Mouse (Mus musculus) natural killer cell, adult 2 months (primary cell): ENCODE data around the gene Hist1h1a.
"Not testable (repeated sequence)": the region's sequence is repeated elsewhere in the genome, so short reads cannot be mapped to it uniquely, and the experiment has no call there.

Experiments
- DNase-seq, 2 experiments: peaks; one replicate each; pipeline ENCODE4 v3.0.0; 2022; ENCODE audit warnings: low spot score in 2 of 2

The Hist1h1a gene

DNA sequence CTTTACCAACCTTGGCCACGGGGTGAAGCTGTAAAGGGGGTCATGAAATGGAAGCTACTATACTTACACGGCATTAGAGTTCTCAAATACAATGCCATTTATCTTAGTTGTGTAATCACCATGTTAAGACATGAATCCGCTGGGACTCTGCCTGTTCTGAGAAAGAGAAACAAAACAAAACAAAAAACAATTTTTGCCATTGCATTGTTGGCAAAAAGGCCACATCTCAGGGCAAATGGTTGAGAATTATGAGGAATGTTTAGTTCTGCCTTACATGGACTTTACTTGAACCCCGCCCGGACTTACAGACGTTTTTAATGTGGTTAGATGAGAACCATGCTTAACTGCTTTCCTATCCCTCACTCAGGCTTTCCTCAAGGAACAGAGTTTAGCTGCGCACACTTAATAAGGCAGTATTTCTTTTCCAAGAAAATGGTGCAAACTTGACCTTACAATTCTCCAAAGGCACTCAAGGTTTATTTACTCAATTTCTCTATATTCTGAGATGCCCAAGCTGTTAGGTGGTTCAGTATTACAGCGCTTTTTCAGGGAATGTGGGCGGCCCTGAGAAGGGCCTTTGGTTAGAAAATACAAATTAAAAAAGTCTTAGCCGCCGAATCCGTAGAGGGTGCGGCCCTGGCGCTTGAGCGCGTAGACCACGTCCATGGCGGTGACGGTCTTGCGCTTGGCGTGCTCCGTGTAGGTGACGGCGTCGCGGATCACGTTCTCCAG, 3.1 kb upstream of the Hist1h1a start:
- peak in 1 of 2 experiments; percentile 37 for DNase-seq

DNA sequence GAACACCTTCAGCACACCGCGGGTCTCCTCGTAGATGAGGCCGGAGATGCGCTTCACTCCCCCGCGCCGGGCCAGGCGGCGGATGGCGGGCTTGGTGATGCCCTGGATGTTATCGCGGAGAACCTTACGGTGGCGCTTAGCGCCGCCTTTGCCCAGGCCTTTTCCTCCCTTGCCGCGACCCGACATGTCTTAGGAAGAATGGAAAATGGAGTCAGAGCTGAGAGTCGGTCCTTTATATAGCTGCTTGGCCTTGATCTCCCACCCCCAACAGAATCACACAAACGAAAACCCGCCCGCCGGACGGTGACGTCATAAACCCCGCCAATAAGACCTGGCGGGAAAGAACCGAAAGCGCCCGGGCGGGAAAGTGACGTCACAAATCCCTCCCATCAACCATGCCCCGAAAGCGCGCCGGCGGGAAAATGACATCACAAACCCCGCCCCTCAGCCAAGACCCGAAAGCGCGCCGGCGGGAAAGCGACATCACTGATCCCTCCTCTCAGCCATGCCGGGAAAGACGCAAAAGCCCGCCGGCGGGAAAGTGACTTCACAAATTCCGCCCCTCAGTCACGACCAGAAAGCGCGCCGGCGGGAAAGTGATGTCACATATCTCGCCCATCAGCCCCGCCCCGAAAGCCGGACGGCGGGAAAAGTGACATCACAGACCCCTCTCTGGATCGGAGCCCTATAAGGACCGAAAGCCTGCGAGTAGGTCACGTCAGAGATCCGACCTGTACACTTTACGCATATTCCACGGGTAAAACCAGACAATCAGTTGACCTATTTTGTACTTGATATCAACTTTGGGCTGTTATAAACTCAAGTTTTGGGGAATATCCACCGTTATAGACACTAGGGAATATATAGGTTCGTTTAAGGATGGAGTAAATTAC, 2.2 kb upstream of the Hist1h1a start, which contains the start of gene Hist1h4a:
Gene Hist1h4a (minus strand): TSS at position 259 of the 893 bp plus-strand sequence.
- peak; percentile 99 for DNase-seq

- DNase-seq: peak; percentile 76 to 79
Measured at GRCm38 (mm10) chr13:23761871-23762821, 1.3 kb upstream of the Hist1h1a start, which contains the start of gene Hist1h3a. Gene Hist1h3a, minus strand, starts transcription at chr13:23762386.

- no peak for DNase-seq
Measured at GRCm38 (mm10) chr13:23763242-23763585, 252 bp upstream of the Hist1h1a start.

DNA sequence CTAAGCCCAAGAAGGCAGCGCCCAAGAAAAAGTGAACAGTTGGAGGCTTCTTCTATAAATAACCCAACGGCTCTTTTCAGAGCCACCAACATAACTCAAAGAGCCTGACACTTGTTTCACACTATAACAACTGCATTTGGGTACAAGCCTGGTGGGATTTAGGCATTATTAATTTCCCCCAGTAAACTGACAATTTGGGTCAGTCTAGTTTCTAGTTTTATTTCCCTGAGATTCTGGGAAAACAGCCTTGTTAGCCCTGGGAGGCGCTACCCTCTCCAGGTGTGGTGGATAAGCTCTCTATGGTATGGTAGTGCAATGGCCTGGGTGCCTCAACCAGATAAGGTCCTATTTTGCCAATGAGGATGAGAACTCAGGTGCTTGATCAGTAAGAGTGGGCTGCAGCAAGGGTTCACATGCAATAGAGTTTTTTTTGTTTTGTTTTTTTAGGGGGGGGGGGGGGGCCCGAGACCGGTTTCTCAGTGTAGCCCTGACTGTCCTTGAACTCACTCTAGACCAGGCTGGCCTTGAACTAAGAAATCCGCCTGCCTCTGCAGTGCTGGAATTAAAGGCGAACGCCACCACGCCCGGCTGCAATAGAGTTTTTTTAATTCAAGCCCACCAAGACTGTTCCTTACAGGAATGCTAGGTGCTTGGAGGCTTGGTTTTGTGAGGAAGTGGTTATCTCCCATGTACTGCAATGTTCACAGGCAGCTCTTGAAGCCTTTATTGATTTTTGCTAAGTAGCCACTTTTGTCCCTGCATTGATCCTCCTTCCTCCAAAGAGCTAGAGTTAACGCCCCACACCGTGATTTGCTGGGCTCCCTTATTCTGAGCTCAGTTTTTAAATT, 1.1 kb downstream of the Hist1h1a start:
- DNase-seq: no peak

DNA sequence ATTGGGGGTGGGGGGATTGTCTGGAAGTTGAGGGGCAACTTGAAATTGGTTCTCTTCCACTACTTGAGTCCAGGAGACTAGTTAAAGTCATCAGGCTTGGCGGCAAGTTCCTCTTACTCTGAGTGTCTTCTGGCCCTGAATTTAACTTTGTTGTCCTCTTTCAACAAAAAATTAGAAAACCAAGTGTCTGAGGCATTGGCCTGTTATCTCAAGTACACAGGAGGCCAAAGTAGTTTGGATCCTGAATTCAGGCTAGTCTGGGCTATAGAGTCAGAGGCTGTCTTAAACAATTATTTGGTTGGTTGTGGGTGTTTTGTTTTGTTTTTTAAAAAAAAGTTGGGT, 1.7 kb downstream of the Hist1h1a start:
- no peak for DNase-seq

DNA sequence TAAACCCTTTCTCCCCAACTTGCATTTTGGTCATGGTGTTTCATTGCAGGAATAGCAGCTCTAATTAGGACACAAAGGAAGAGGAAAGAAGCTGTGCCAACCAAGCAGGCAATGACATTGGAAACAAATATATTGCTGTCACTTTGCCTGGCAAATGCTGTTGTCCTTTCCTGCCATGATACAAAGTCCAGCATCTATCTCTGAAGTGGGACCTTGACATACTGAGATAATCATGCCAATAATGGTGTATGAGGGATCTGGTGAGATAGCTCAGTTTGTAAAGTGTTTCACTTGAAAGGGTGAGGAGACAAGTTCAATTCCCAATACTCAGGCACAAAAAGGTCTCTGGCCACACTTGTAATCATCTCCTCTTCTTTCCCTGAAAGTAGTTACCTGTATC, 3.3 kb downstream of the Hist1h1a start:
- DNase-seq: no peak

GRCm38 (mm10) chr13:23768834-23769397, 5.5 kb downstream of the Hist1h1a start:
- no peak for DNase-seq

GRCm38 (mm10) chr13:23769613-23770012, 6.1 kb downstream of the Hist1h1a start, which contains the start of gene Trim38:
Gene Trim38, plus strand, starts transcription at chr13:23769913.
- DNase-seq: not testable (repeated sequence)

GRCm38 (mm10) chr13:23772561-23773313, 9.3 kb downstream of the Hist1h1a start:
- no peak for DNase-seq

DNA sequence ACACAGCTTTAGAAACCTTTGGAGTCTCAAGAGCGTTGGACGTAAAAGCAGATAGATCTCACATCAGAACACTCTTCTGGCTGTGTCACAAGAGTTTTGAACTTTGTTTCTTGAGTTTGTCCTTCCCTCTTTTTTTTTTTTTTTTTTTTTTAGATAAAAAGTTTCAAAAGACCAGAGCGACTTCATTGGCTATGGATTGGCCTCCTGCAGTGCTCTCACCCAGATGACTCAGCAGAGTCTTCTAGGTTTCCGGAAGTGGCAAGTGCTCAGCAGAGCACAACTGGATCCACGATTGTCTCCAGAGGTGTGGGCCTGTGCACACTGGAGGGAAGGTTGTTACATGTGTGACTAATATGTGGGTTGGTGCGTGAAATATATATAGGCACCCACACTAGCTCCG, 14.9 kb downstream of the Hist1h1a start:
- no peak for DNase-seq

DNA sequence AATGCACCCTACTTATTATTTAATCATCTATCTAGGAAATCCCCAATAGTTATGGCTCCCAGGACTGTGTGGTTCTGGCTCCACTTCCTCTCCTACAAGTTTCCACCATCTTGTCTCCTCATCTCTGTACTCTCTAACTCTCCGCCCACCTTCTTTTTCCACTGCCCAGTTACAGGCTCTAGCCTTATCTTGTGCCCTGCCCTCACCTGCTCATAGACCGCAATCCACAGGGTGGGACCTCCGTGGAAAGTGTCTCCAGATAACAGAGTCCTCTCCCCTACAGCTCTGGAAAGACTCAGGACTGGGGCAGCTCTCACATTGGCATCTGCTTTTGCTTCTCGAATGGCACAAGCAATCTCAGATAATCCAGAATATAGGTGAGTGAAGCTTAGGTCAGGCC, 15.6 kb downstream of the Hist1h1a start:
- no peak for DNase-seq

DNA sequence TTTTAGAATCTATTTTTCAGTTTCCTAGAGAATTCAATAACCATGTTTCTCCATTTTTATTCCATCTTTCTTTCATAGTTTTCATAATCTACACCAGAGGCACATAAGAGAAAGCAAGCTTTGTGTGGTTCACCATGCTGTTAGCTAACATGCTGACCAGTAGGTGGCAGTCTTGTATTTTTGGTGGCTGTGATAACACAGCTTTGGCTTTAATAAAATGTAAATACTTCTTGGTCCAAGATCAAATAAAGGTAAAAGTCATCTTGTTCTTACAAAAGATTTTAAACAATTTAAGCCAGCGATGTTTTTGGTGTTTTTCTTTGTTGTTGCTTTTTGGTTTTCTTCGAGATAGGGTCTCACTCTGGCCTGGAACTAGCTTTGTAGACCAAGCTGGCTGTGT, 29.1 kb downstream of the Hist1h1a start:
- DNase-seq: peak; percentile 31 to 49

GRCm38 (mm10) chr13:23799405-23799804, 35.9 kb downstream of the Hist1h1a start:
- DNase-seq: peak; percentile 21 to 24

- DNase-seq: no peak
Measured at GRCm38 (mm10) chr13:23804532-23804931, 41.1 kb downstream of the Hist1h1a start.

GRCm38 (mm10) chr13:23806422-23807052, 43.1 kb downstream of the Hist1h1a start, which contains the start of gene Slc17a2:
Gene Slc17a2, plus strand, starts transcription at chr13:23806993.
- no peak for DNase-seq
